16 mouse cellular contexts compared by ENCODE assay signal in the genomic region with DNA sequence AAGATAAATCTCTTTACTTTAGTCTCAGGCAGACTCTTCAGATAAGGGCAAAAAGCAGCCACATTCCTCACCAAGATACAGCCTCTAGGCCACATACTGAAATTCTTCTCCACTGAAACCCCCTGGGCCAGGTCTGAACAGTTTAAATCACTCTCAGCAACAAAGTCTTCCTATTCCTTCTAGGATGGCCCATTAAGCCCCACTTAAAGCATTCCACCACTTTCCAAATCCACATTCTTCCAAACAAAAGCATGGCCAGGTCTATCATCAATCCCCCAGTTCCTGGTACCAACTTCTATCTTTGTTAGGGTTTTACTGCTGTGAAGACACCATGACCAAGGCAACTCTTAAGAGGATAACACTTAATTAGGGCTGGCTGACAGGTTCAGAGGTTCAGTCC. TPM values are rescaled to one million over a fixed set of nuclear protein-coding genes. Genes with fewer than 3 reads are reported as not detected.
DNase-seq lines count a peak whose midpoint lies in the region; ATAC-seq and TF ChIP-seq lines count a peak whose summit lies in the region.
"Had no signal": no experiment of that assay in that cellular context is flagged by ENCODE, and none has a peak within 500 bp of the region (broad histone marks: within the 10 kb centered on the region; RNA-seq: fewer than 3 reads in every experiment).

No protein-coding gene starts in this region.

- H3K9ac ChIP-seq in heart, embryonic 11.5 days (ENCODE audit: low read depth, low read length) = no peak overlapping the region
- no peak overlapping the region for H3K9ac ChIP-seq in heart, embryonic 12.5 days
- H3K9ac ChIP-seq: forebrain, embryonic 13.5 days; forebrain, postnatal 0 days; hindbrain, embryonic 15.5 days had no signal

- DNase-seq in spleen, adult 2 months (ENCODE audit: low read depth in 1 of 2, low spot score in 2 of 2) = no peak
- DNase-seq in spleen, adult 12 weeks (ENCODE audit: low spot score) = no peak
- peak; percentile 62 for DNase-seq in R1 (ENCODE audit: low read depth, low spot score)
- DNase-seq in hindbrain, embryonic 10.5 days (ENCODE audit: low spot score) = no peak
- DNase-seq in kidney, postnatal 25 days = no peak
- DNase-seq: adrenal gland, postnatal 14 days; cerebellum, adult 2 months; cerebellum, postnatal 10 days; forebrain, postnatal 0 days; gastrocnemius, postnatal 14 days had no signal

- H3K9me3 ChIP-seq in heart, embryonic 11.5 days (replicated peaks; ENCODE audit: control insufficient read depth, low read length) = no peaks in the 10 kb centered on the region
- no peaks in the 10 kb centered on the region for H3K9me3 ChIP-seq in heart, embryonic 12.5 days (replicated peaks)
- no peaks in the 10 kb centered on the region for H3K9me3 ChIP-seq in hindbrain, embryonic 10.5 days
- H3K9me3 ChIP-seq: embryonic facial prominence, embryonic 10.5 days; forebrain, embryonic 13.5 days; hindbrain, embryonic 15.5 days had no signal

- no peak overlapping the region for H3K4me3 ChIP-seq in heart, embryonic 11.5 days (ENCODE audit: low read depth, low read length)
- no peak overlapping the region for H3K4me3 ChIP-seq in heart, embryonic 12.5 days
- no peak overlapping the region for H3K4me3 ChIP-seq in spleen, adult 2 months (ENCODE audit: extremely low read depth, insufficient read depth, insufficient read length)
- H3K4me3 ChIP-seq in hindbrain, embryonic 10.5 days = no peak overlapping the region
- H3K4me3 ChIP-seq: embryonic facial prominence, embryonic 10.5 days; forebrain, embryonic 13.5 days; hindbrain, embryonic 15.5 days had no signal

- no peak overlapping the region for H3K4me2 ChIP-seq in heart, embryonic 11.5 days
- no peak overlapping the region for H3K4me2 ChIP-seq in heart, embryonic 12.5 days
- H3K4me2 ChIP-seq: forebrain, embryonic 13.5 days; hindbrain, embryonic 15.5 days had no signal

- TF ChIP-seq POLR2A in spleen, adult 2 months (IDR thresholded peaks at IDR 0.05; ENCODE audit: low read depth, low read length) = no peak

- peaks cover 2% of the 10 kb centered on the region; the same call in 1 of the 2 replicates for H3K36me3 ChIP-seq in heart, embryonic 11.5 days (ENCODE audit: control insufficient read depth, insufficient read depth, low read length)
- H3K36me3 ChIP-seq in heart, embryonic 12.5 days = 0 out of 2 replicates have a peak, but pooled peaks cover under 1% of the 10 kb centered on the region
- H3K36me3 ChIP-seq in spleen, adult 2 months (ENCODE audit: control insufficient read depth, insufficient read depth, low read length) = no peaks in the 10 kb centered on the region; the same call in 1 of the 2 replicates
- H3K36me3 ChIP-seq in hindbrain, embryonic 10.5 days = peaks cover 9% of the 10 kb centered on the region

- no peak for TF ChIP-seq CTCF in spleen, adult 2 months (IDR thresholded peaks at IDR 0.05; ENCODE audit: extremely low read depth, insufficient read depth, insufficient read length, insufficient replicate concordance)

- H3K4me1 ChIP-seq in heart, embryonic 11.5 days (ENCODE audit: control insufficient read depth, insufficient read depth, low read length) = peaks cover 29% of the 10 kb centered on the region
- H3K4me1 ChIP-seq in heart, embryonic 12.5 days (replicated peaks) = peaks cover 47% of the 10 kb centered on the region
- peaks cover 18% of the 10 kb centered on the region; the same call in 1 of the 2 replicates for H3K4me1 ChIP-seq in spleen, adult 2 months (ENCODE audit: control insufficient read depth, insufficient read depth, insufficient read length)
- peaks cover 24% of the 10 kb centered on the region for H3K4me1 ChIP-seq in hindbrain, embryonic 10.5 days (replicated peaks)

- no peak for ATAC-seq in heart, embryonic 11.5 days (replicated peaks; ENCODE audit: insufficient number of reproducible peaks, low FRiP score, low TSS enrichment)
- no peak for ATAC-seq in heart, embryonic 12.5 days (ENCODE audit: insufficient number of reproducible peaks, low FRiP score)
- ATAC-seq: forebrain, embryonic 13.5 days; forebrain, postnatal 0 days had no signal

- no peaks in the 10 kb centered on the region for H3K27me3 ChIP-seq in heart, embryonic 11.5 days (ENCODE audit: control insufficient read depth, insufficient read depth, low read length)
- no peaks in the 10 kb centered on the region for H3K27me3 ChIP-seq in heart, embryonic 12.5 days (replicated peaks)
- H3K27me3 ChIP-seq in spleen, adult 2 months (ENCODE audit: control insufficient read depth, insufficient read depth, low read length) = no peaks in the 10 kb centered on the region
- H3K27me3 ChIP-seq in hindbrain, embryonic 10.5 days (ENCODE audit: insufficient read depth, poor library complexity, severe bottlenecking) = peaks cover 3% of the 10 kb centered on the region; the same call in 1 of the 2 replicates
- H3K27me3 ChIP-seq: forebrain, embryonic 13.5 days; hindbrain, embryonic 15.5 days had no signal

- 0 out of 2 replicates have a peak overlapping the region, but pooled peaks have one; percentile 15 for H3K27ac ChIP-seq in heart, embryonic 11.5 days (ENCODE audit: low read depth, low read length)
- no peak overlapping the region for H3K27ac ChIP-seq in heart, embryonic 12.5 days (ENCODE audit: poor library complexity, severe bottlenecking)
- peak overlapping the region; percentile 76 for H3K27ac ChIP-seq in spleen, adult 2 months (ENCODE audit: insufficient read depth, low read length)
- H3K27ac ChIP-seq in hindbrain, embryonic 10.5 days = no peak overlapping the region
- H3K27ac ChIP-seq: embryonic facial prominence, embryonic 10.5 days; forebrain, embryonic 13.5 days; hindbrain, embryonic 15.5 days had no signal

RNA-seq across cellular contexts. Expression of a gene that starts 3.6 kb away (rescaled TPM):
- 31.1 and 33.9 TPM in 2 replicates for polyA plus RNA-seq in heart, embryonic 11.5 days (2014; fragmentation: Nextera tagmentation; extraction: Ambion mirVana)
- polyA plus RNA-seq in heart, embryonic 12.5 days (2016; fragmentation: Nextera tagmentation; extraction: Ambion mirVana) = 38.9 and 45.3 TPM in 2 replicates
- 130 and 143 TPM in 2 replicates for polyA plus RNA-seq in spleen, adult 2 months (2012; rRNA removed)
- 48.1 and 51.3 TPM in 2 replicates for polyA plus RNA-seq in hindbrain, embryonic 10.5 days (2016; fragmentation: Nextera tagmentation; extraction: Ambion mirVana)

RNA-seq across cellular contexts. Expression of a gene that starts 17.6 kb away (rescaled TPM):
- 46.7 and 46.8 TPM in 2 replicates for polyA plus RNA-seq in heart, embryonic 11.5 days (2014; fragmentation: Nextera tagmentation; extraction: Ambion mirVana)
- polyA plus RNA-seq in heart, embryonic 12.5 days (2016; fragmentation: Nextera tagmentation; extraction: Ambion mirVana) = 42.7 and 45.6 TPM in 2 replicates
- 35.6 and 36.3 TPM in 2 replicates for polyA plus RNA-seq in spleen, adult 2 months (2012; rRNA removed)
- polyA plus RNA-seq in hindbrain, embryonic 10.5 days (2016; fragmentation: Nextera tagmentation; extraction: Ambion mirVana) = 57.8 and 59.7 TPM in 2 replicates

RNA-seq across cellular contexts. Expression of a gene that starts 17.7 kb away (rescaled TPM):
- polyA plus RNA-seq in heart, embryonic 11.5 days (2014; fragmentation: Nextera tagmentation; extraction: Ambion mirVana) = 0.75 and 1.4 TPM in 2 replicates
- polyA plus RNA-seq in heart, embryonic 12.5 days (2016; fragmentation: Nextera tagmentation; extraction: Ambion mirVana) = 1.1 TPM in 2 replicates
- 0.08 TPM in 1 of 2 replicates, not detected in the other for polyA plus RNA-seq in spleen, adult 2 months (2012; rRNA removed)
- polyA plus RNA-seq in hindbrain, embryonic 10.5 days (2016; fragmentation: Nextera tagmentation; extraction: Ambion mirVana) = 1.1 and 1.2 TPM in 2 replicates
- polyA plus RNA-seq: CD4-positive, CD25-positive, alpha-beta regulatory T cell, adult 4 months had no signal

RNA-seq across cellular contexts. Expression of a gene that starts 22.4 kb away (rescaled TPM):
- 11.7 and 12.5 TPM in 2 replicates for polyA plus RNA-seq in heart, embryonic 11.5 days (2014; fragmentation: Nextera tagmentation; extraction: Ambion mirVana)
- polyA plus RNA-seq in heart, embryonic 12.5 days (2016; fragmentation: Nextera tagmentation; extraction: Ambion mirVana) = 13.3 and 13.5 TPM in 2 replicates
- polyA plus RNA-seq in spleen, adult 2 months (2012; rRNA removed) = 13.2 and 16.4 TPM in 2 replicates
- 18.6 TPM in 2 replicates for polyA plus RNA-seq in hindbrain, embryonic 10.5 days (2016; fragmentation: Nextera tagmentation; extraction: Ambion mirVana)

RNA-seq across cellular contexts. Expression of a gene that starts 46.7 kb away (rescaled TPM):
- 187 and 204 TPM in 2 replicates for polyA plus RNA-seq in heart, embryonic 11.5 days (2014; fragmentation: Nextera tagmentation; extraction: Ambion mirVana)
- polyA plus RNA-seq in heart, embryonic 12.5 days (2016; fragmentation: Nextera tagmentation; extraction: Ambion mirVana) = 217 and 224 TPM in 2 replicates
- polyA plus RNA-seq in spleen, adult 2 months (2012; rRNA removed) = 65.3 and 76.3 TPM in 2 replicates
- polyA plus RNA-seq in hindbrain, embryonic 10.5 days (2016; fragmentation: Nextera tagmentation; extraction: Ambion mirVana) = 87.6 and 110 TPM in 2 replicates

Comparison
In these comparisons a context has a peak if more than half of its experiments do, and no peak if none do; other contexts are left out.
1. H3K27ac ChIP-seq: peak in heart, embryonic 11.5 days (single experiment) and spleen, adult 2 months (single experiment); none in heart, embryonic 12.5 days (single experiment) and hindbrain, embryonic 10.5 days (single experiment).